Comparison of ENCODE assay signal across 8 mouse cellular contexts in genomic region chr1:64918810-64919528, GRCm38 (mm10). TPM values are rescaled to one million over a fixed set of nuclear protein-coding genes. Genes with fewer than 3 reads are reported as not detected.
DNase-seq lines count a peak whose midpoint lies in the region; ATAC-seq and TF ChIP-seq lines count a peak whose summit lies in the region.

No protein-coding gene starts in this region.

- TF ChIP-seq POLR2A in lung, adult 2 months (IDR thresholded peaks at IDR 0.05; ENCODE audit: borderline replicate concordance, extremely low read depth, low read depth, low read length) = no peak

- H3K4me2 ChIP-seq in neural tube, embryonic 11.5 days (ENCODE audit: low read depth) = no peak overlapping the region

- peaks cover 6% of the 10 kb centered on the region for H3K27me3 ChIP-seq in neural tube, embryonic 11.5 days (ENCODE audit: control insufficient read depth, insufficient read depth, low read length)

- H3K36me3 ChIP-seq in neural tube, embryonic 11.5 days (ENCODE audit: control insufficient read depth, insufficient read depth, low read length) = no peaks in the 10 kb centered on the region

- H3K27ac ChIP-seq in neural tube, embryonic 11.5 days (ENCODE audit: low read depth, low read length) = no peak overlapping the region

- ATAC-seq in neural tube, embryonic 11.5 days (ENCODE audit: insufficient read depth, low FRiP score, low TSS enrichment) = no peak; the same call in 1 of the 2 replicates
- peak; percentile 62 for ATAC-seq in granulocyte monocyte progenitor cell, adult 5-6 weeks (replicated peaks; ENCODE audit: poor library complexity, severe bottlenecking)

- DNase-seq in neural tube, embryonic 11.5 days (ENCODE audit: low spot score) = peak; percentile 19
- no peak for DNase-seq in neural tube, embryonic 10.5 days (ENCODE audit: extremely low spot score, low spot score)
- peak; percentile 40 for DNase-seq in cerebellum, adult 11 months
- peak; percentile 15 to 22 for DNase-seq in kidney, adult 8-10 months
- DNase-seq in lung, adult 2 months = peak; percentile 33
- DNase-seq in right cerebral cortex, postnatal 36 days (ENCODE audit: low spot score in 2 of 2) = peak; percentile 26 to 61
- DNase-seq in urinary bladder, postnatal 36 days (ENCODE audit: low spot score in 2 of 2) = no peak

- TF ChIP-seq CTCF in lung, adult 2 months (IDR thresholded peaks at IDR 0.05; ENCODE audit: insufficient read depth, low read length) = peak; percentile 12; the same call in 1 of the 2 replicates

- peaks cover 3% of the 10 kb centered on the region; the same call in 1 of the 2 replicates for H3K4me1 ChIP-seq in neural tube, embryonic 11.5 days (ENCODE audit: control insufficient read depth, insufficient read depth, low read length)
- peaks cover 6% of the 10 kb centered on the region for H3K4me1 ChIP-seq in lung, adult 2 months (ENCODE audit: control insufficient read depth, insufficient read depth, low read length)

- no peak overlapping the region for H3K9ac ChIP-seq in neural tube, embryonic 11.5 days (ENCODE audit: low read length)

- WGBS in neural tube, embryonic 11.5 days = 58% methylated on average over 14 of the region's 14 CpGs
- WGBS in lung, adult 2 months = 45% methylated on average over 14 of the region's 14 CpGs

- H3K9me3 ChIP-seq in neural tube, embryonic 11.5 days (ENCODE audit: control insufficient read depth, low read length) = no peaks in the 10 kb centered on the region

- H3K4me3 ChIP-seq in neural tube, embryonic 11.5 days (ENCODE audit: low read depth, low read length) = no peak overlapping the region
- H3K4me3 ChIP-seq in lung, adult 2 months (replicated peaks; ENCODE audit: extremely low read depth, low read depth, low read length) = no peak overlapping the region

RNA-seq across cellular contexts. Expression of gene Plekhm3, which starts 37.7 kb away (rescaled TPM):
- polyA plus RNA-seq in neural tube, embryonic 11.5 days (2014; fragmentation: Nextera tagmentation; extraction: Ambion mirVana) = 8.4 and 10.1 TPM in 2 replicates
- 12.5 and 13.5 TPM in 2 replicates for total RNA-seq in granulocyte monocyte progenitor cell, adult 5-6 weeks (2014; fragmentation: Nextera tagmentation)
- 5.4 and 8.5 TPM in 2 replicates for total RNA-seq in granulocyte monocyte progenitor cell, adult 5-6 weeks (2017)
- polyA plus RNA-seq in lung, adult 2 months (2012; rRNA removed) = 6.9 and 10.5 TPM in 2 replicates

Comparison
In these comparisons a context has a peak if more than half of its experiments do, and no peak if none do; other contexts are left out.
1. DNase-seq: peak in neural tube, embryonic 11.5 days (single experiment), cerebellum, adult 11 months (single experiment), kidney, adult 8-10 months (2 of 2), lung, adult 2 months (single experiment) and right cerebral cortex, postnatal 36 days (2 of 2); none in neural tube, embryonic 10.5 days (single experiment) and urinary bladder, postnatal 36 days (0 of 2).